Mouse (Mus musculus) urinary bladder, postnatal 14 days (tissue): Measurements from ENCODE around the gene Dnajb7.

Experiments
- DNase-seq: peaks from one replicate; pipeline ENCODE4 v3.0.0; 2021; ENCODE audit warnings: low spot score

Dnajb7 gene

GRCm38 (mm10) chr15:81408199-81408598 is at the start of gene Dnajb7:
Dnajb7 (minus strand) TSS chr15:81408299.
- no peak for DNase-seq

GRCm38 (mm10) chr15:81448463-81448862 is 40.4 kb upstream of the Dnajb7 start:
- DNase-seq = peak; percentile 68

GRCm38 (mm10) chr15:81439236-81439635 is 31.1 kb upstream of the Dnajb7 start:
- no peak for DNase-seq

- DNase-seq = no peak
Measured at GRCm38 (mm10) chr15:81438345-81438744, 30.2 kb upstream of the Dnajb7 start.

GRCm38 (mm10) chr15:81431195-81431594 is 23.1 kb upstream of the Dnajb7 start:
- no peak for DNase-seq

GRCm38 (mm10) chr15:81427947-81428346 is 19.8 kb upstream of the Dnajb7 start:
- no peak for DNase-seq

GRCm38 (mm10) chr15:81425311-81425710 is 17.2 kb upstream of the Dnajb7 start:
- DNase-seq = no peak

GRCm38 (mm10) chr15:81422156-81422681 is 14.1 kb upstream of the Dnajb7 start:
- no peak for DNase-seq

GRCm38 (mm10) chr15:81421454-81421853 is 13.4 kb upstream of the Dnajb7 start:
- DNase-seq = no peak

GRCm38 (mm10) chr15:81418065-81418464 is 10.0 kb upstream of the Dnajb7 start:
- DNase-seq = no peak

- DNase-seq = peak; percentile 81
Measured at GRCm38 (mm10) chr15:81416763-81417310, 8.7 kb upstream of the Dnajb7 start.

GRCm38 (mm10) chr15:81405008-81405407 is 3.1 kb downstream of the Dnajb7 start:
- no peak for DNase-seq

GRCm38 (mm10) chr15:81399638-81400315 is 8.3 kb downstream of the Dnajb7 start, which contains the start of the genes St13 and Xpnpep3:
St13 (minus strand) TSS chr15:81400077.
Xpnpep3 (plus strand) TSS chr15:81400138.
- peak; percentile 97 for DNase-seq

GRCm38 (mm10) chr15:81399297-81399637 is 8.8 kb downstream of the Dnajb7 start:
- no peak for DNase-seq

GRCm38 (mm10) chr15:81398189-81398588 is 9.9 kb downstream of the Dnajb7 start:
- DNase-seq = no peak

GRCm38 (mm10) chr15:81394211-81394915 is 13.7 kb downstream of the Dnajb7 start:
- no peak for DNase-seq

GRCm38 (mm10) chr15:81392997-81393396 is 15.1 kb downstream of the Dnajb7 start:
- no peak for DNase-seq

- DNase-seq = no peak
Measured at GRCm38 (mm10) chr15:81386327-81386726, 21.8 kb downstream of the Dnajb7 start.

GRCm38 (mm10) chr15:81378845-81379244 is 29.3 kb downstream of the Dnajb7 start:
- no peak for DNase-seq

GRCm38 (mm10) chr15:81374621-81375020 is 33.5 kb downstream of the Dnajb7 start:
- no peak for DNase-seq

- no peak for DNase-seq
Measured at GRCm38 (mm10) chr15:81370356-81370755, 37.7 kb downstream of the Dnajb7 start.

GRCm38 (mm10) chr15:81368601-81369000 is 39.5 kb downstream of the Dnajb7 start:
- DNase-seq = no peak

- DNase-seq = no peak
Measured at GRCm38 (mm10) chr15:81366241-81366640, 41.9 kb downstream of the Dnajb7 start.
